Mouse (Mus musculus) yolk sac, embryonic 10.5 days (tissue): ENCODE results near the gene Por.

Experiments used
- DNase-seq: peaks from one replicate; pipeline ENCODE4 v3.0.0-alpha.2; 2017; ENCODE audit warnings: low spot score

The Por gene

GRCm38 (mm10) chr5:135726641-135727346 is 57.0 kb downstream of the Por start:
- peak; percentile 50 for DNase-seq

- no peak for DNase-seq
Measured at GRCm38 (mm10) chr5:135727871-135728270, 58.0 kb downstream of the Por start.

- no peak for DNase-seq
Measured at GRCm38 (mm10) chr5:135728361-135728760, 58.5 kb downstream of the Por start.

- DNase-seq: no peak
Measured at GRCm38 (mm10) chr5:135729351-135729750, 59.5 kb downstream of the Por start.

GRCm38 (mm10) chr5:135730278-135730677 is 60.4 kb downstream of the Por start:
- DNase-seq: no peak

- DNase-seq: no peak
Measured at GRCm38 (mm10) chr5:135730916-135731315, 61.1 kb downstream of the Por start.

GRCm38 (mm10) chr5:135731322-135731721 is 61.5 kb downstream of the Por start:
- no peak for DNase-seq

GRCm38 (mm10) chr5:135733071-135733470 is 63.2 kb downstream of the Por start:
- no peak for DNase-seq

GRCm38 (mm10) chr5:135734057-135734680 is 64.3 kb downstream of the Por start:
- DNase-seq: no peak

- DNase-seq: no peak
Measured at GRCm38 (mm10) chr5:135735741-135736140, 65.9 kb downstream of the Por start.

- no peak for DNase-seq
Measured at GRCm38 (mm10) chr5:135736544-135736943, 66.7 kb downstream of the Por start.

- no peak for DNase-seq
Measured at GRCm38 (mm10) chr5:135737154-135737553, 67.3 kb downstream of the Por start.

GRCm38 (mm10) chr5:135738266-135738665 is 68.4 kb downstream of the Por start:
- DNase-seq: no peak

GRCm38 (mm10) chr5:135742156-135742555 is 72.3 kb downstream of the Por start:
- DNase-seq: peak; percentile 39

- peak; percentile 77 for DNase-seq
Measured at GRCm38 (mm10) chr5:135742941-135743740, 73.3 kb downstream of the Por start.

- DNase-seq: peak; percentile 96
Measured at GRCm38 (mm10) chr5:135743741-135744609, 74.1 kb downstream of the Por start, which contains the start of gene Tmem120a. Gene Tmem120a (minus strand): TSS chr5:135744448.

GRCm38 (mm10) chr5:135744742-135745141 is 74.9 kb downstream of the Por start:
- DNase-seq: no peak

GRCm38 (mm10) chr5:135751041-135751440 is 81.2 kb downstream of the Por start:
- no peak for DNase-seq

- DNase-seq: no peak
Measured at GRCm38 (mm10) chr5:135751595-135751994, 81.8 kb downstream of the Por start.

- DNase-seq: no peak
Measured at GRCm38 (mm10) chr5:135761881-135762280, 92.0 kb downstream of the Por start.

- DNase-seq: no peak
Measured at GRCm38 (mm10) chr5:135763526-135763925, 93.7 kb downstream of the Por start.

GRCm38 (mm10) chr5:135764971-135765370 is 95.1 kb downstream of the Por start:
- DNase-seq: no peak
